Comparison of ENCODE assay signal across 8 mouse cellular contexts in the genomic region with DNA sequence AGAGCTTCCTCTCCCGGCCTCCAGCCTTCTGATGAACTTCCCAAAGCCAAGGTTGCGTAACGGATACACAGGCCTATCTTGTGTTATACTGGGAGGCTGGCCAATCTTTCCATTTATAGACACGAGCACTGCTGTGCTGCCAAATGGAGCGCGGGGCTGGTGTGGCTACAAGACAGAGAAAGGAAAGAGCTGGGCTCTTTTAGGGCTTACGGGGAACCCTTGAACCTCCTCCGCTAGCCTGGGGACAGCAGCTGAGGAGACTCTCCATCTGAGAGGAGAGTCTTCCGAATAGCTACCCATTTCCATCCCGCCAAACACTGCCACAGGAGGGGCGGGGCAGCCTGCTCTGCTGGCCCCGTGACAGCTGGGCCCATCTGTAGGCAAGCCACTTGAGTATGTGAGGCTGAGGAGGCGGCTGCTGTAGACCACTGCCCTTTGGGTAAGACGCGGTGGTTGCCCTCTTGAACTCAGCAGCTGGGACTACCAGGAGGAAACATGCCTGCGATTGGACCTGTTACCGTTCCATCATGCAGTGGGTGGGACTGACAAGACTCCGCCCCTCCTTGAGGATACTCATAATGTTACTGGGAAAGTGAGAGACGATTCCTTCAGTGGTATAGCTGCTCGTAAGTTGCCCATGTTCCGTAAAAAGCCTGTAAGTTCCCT. TPM values are rescaled to one million over a fixed set of nuclear protein-coding genes. Genes with fewer than 3 reads are reported as not detected.
A peak's percentile ranks its signal among the peaks of the same experiment; 100 is the strongest.
DNase-seq lines count a peak whose midpoint lies in the region; ATAC-seq lines count a peak whose summit lies in the region.

No protein-coding gene starts in this region.

- no peaks in the 10 kb centered on the region for H3K27me3 ChIP-seq in limb, embryonic 12.5 days
- no peaks in the 10 kb centered on the region; the same call in 1 of the 2 replicates for H3K27me3 ChIP-seq in limb, embryonic 10.5 days (ENCODE audit: low read depth, poor library complexity, severe bottlenecking)
- H3K27me3 ChIP-seq in embryonic facial prominence, embryonic 15.5 days: no peaks in the 10 kb centered on the region
- no peaks in the 10 kb centered on the region for H3K27me3 ChIP-seq in kidney, embryonic 14.5 days (ENCODE audit: control insufficient read depth, insufficient read depth, low read length)
- H3K27me3 ChIP-seq in limb, embryonic 15.5 days: no peaks in the 10 kb centered on the region
- no peaks in the 10 kb centered on the region for H3K27me3 ChIP-seq in stomach, embryonic 16.5 days (ENCODE audit: control insufficient read depth, insufficient read depth, low read length)

- no peak for DNase-seq in limb, embryonic 10.5 days (ENCODE audit: low spot score)
- peak; percentile 97 for DNase-seq in heart, adult 8-10 months (ENCODE audit: low spot score)
- DNase-seq in monocyte, adult 2 months (ENCODE audit: low read depth in 1 of 2, low spot score in 2 of 2): peak; percentile 61 to 65

- H3K9me3 ChIP-seq in limb, embryonic 12.5 days: 0 out of 2 replicates have a peak, but pooled peaks cover 6% of the 10 kb centered on the region
- no peaks in the 10 kb centered on the region for H3K9me3 ChIP-seq in limb, embryonic 10.5 days (replicated peaks)
- H3K9me3 ChIP-seq in embryonic facial prominence, embryonic 15.5 days (replicated peaks): no peaks in the 10 kb centered on the region
- no peaks in the 10 kb centered on the region for H3K9me3 ChIP-seq in kidney, embryonic 14.5 days (ENCODE audit: control insufficient read depth, low read length)
- H3K9me3 ChIP-seq in limb, embryonic 15.5 days: no peaks in the 10 kb centered on the region
- no peaks in the 10 kb centered on the region for H3K9me3 ChIP-seq in stomach, embryonic 16.5 days (replicated peaks; ENCODE audit: control insufficient read depth, low read length)

- H3K4me2 ChIP-seq in limb, embryonic 12.5 days: no peak overlapping the region
- peak overlapping the region; percentile 24 for H3K4me2 ChIP-seq in embryonic facial prominence, embryonic 15.5 days (replicated peaks)
- H3K4me2 ChIP-seq in kidney, embryonic 14.5 days (replicated peaks; ENCODE audit: low read depth, low read length): no peak overlapping the region; the same call in 1 of the 2 replicates
- peak overlapping the region; percentile 38 for H3K4me2 ChIP-seq in limb, embryonic 15.5 days
- H3K4me2 ChIP-seq in stomach, embryonic 16.5 days (ENCODE audit: low read depth, low read length): peak overlapping the region; percentile 38

- H3K4me3 ChIP-seq in limb, embryonic 12.5 days (replicated peaks): no peak overlapping the region
- no peak overlapping the region for H3K4me3 ChIP-seq in limb, embryonic 10.5 days
- H3K4me3 ChIP-seq in embryonic facial prominence, embryonic 15.5 days (replicated peaks): peak overlapping the region; percentile 12; the same call in 1 of the 2 replicates
- H3K4me3 ChIP-seq in kidney, embryonic 14.5 days (ENCODE audit: low read length): no peak overlapping the region
- H3K4me3 ChIP-seq in limb, embryonic 15.5 days: peak overlapping the region; percentile 3; the same call in 1 of the 2 replicates
- peak overlapping the region; percentile 24 for H3K4me3 ChIP-seq in stomach, embryonic 16.5 days (replicated peaks; ENCODE audit: low read length)

- no peaks in the 10 kb centered on the region for H3K36me3 ChIP-seq in limb, embryonic 12.5 days
- no peaks in the 10 kb centered on the region for H3K36me3 ChIP-seq in limb, embryonic 10.5 days
- H3K36me3 ChIP-seq in embryonic facial prominence, embryonic 15.5 days: no peaks in the 10 kb centered on the region
- no peaks in the 10 kb centered on the region for H3K36me3 ChIP-seq in kidney, embryonic 14.5 days (ENCODE audit: control insufficient read depth, insufficient read depth, low read length)
- no peaks in the 10 kb centered on the region for H3K36me3 ChIP-seq in limb, embryonic 15.5 days
- no peaks in the 10 kb centered on the region for H3K36me3 ChIP-seq in stomach, embryonic 16.5 days (ENCODE audit: control insufficient read depth, insufficient read depth, low read length)

- H3K4me1 ChIP-seq in limb, embryonic 12.5 days (replicated peaks): peaks cover 22% of the 10 kb centered on the region
- peaks cover 29% of the 10 kb centered on the region for H3K4me1 ChIP-seq in limb, embryonic 10.5 days
- peaks cover 30% of the 10 kb centered on the region for H3K4me1 ChIP-seq in embryonic facial prominence, embryonic 15.5 days
- H3K4me1 ChIP-seq in kidney, embryonic 14.5 days (ENCODE audit: control insufficient read depth, insufficient read depth, low read length): peaks cover 23% of the 10 kb centered on the region
- peaks cover 18% of the 10 kb centered on the region for H3K4me1 ChIP-seq in limb, embryonic 15.5 days
- peaks cover 16% of the 10 kb centered on the region for H3K4me1 ChIP-seq in stomach, embryonic 16.5 days (ENCODE audit: control insufficient read depth, insufficient read depth, low read length)

- no peak overlapping the region for H3K9ac ChIP-seq in limb, embryonic 12.5 days (replicated peaks)
- no peak overlapping the region for H3K9ac ChIP-seq in embryonic facial prominence, embryonic 15.5 days
- no peak overlapping the region; the same call in 1 of the 2 replicates for H3K9ac ChIP-seq in kidney, embryonic 14.5 days (ENCODE audit: low read depth, low read length)
- H3K9ac ChIP-seq in limb, embryonic 15.5 days: no peak overlapping the region
- peak overlapping the region; percentile 46 for H3K9ac ChIP-seq in stomach, embryonic 16.5 days (ENCODE audit: low read length)

- H3K27ac ChIP-seq in limb, embryonic 12.5 days: no peak overlapping the region
- H3K27ac ChIP-seq in limb, embryonic 10.5 days: no peak overlapping the region
- peak overlapping the region; percentile 82 for H3K27ac ChIP-seq in embryonic facial prominence, embryonic 15.5 days (replicated peaks)
- H3K27ac ChIP-seq in kidney, embryonic 14.5 days (ENCODE audit: low read depth, low read length): peak overlapping the region; percentile 84
- peak overlapping the region; percentile 83 for H3K27ac ChIP-seq in limb, embryonic 15.5 days
- H3K27ac ChIP-seq in stomach, embryonic 16.5 days (ENCODE audit: low read length): peak overlapping the region; percentile 89

- ATAC-seq in limb, embryonic 12.5 days (ENCODE audit: insufficient number of reproducible peaks, insufficient read depth, low FRiP score, low TSS enrichment, low read depth): 0 out of 2 replicates have a peak, but pooled peaks have one; percentile 49
- ATAC-seq in embryonic facial prominence, embryonic 15.5 days (ENCODE audit: insufficient number of reproducible peaks, low FRiP score, low TSS enrichment, low read depth): peak; percentile 84
- peak; percentile 81 for ATAC-seq in kidney, embryonic 14.5 days (ENCODE audit: low FRiP score, low TSS enrichment)
- peak; percentile 83 for ATAC-seq in limb, embryonic 15.5 days (ENCODE audit: insufficient number of reproducible peaks, low FRiP score, low TSS enrichment, low read depth)
- ATAC-seq in stomach, embryonic 16.5 days (ENCODE audit: insufficient read depth, low FRiP score): peak; percentile 90

- WGBS in limb, embryonic 12.5 days: 73% methylated on average over 21 of the region's 21 CpGs
- 76% methylated on average over 21 of the region's 21 CpGs for WGBS in limb, embryonic 10.5 days
- WGBS in embryonic facial prominence, embryonic 15.5 days: 54% methylated on average over 21 of the region's 21 CpGs
- 54% methylated on average over 21 of the region's 21 CpGs for WGBS in kidney, embryonic 14.5 days
- WGBS in limb, embryonic 15.5 days: 42% methylated on average over 21 of the region's 21 CpGs
- 37% methylated on average over 21 of the region's 21 CpGs for WGBS in stomach, embryonic 16.5 days

RNA-seq across cellular contexts. Expression of a gene that starts 48.7 kb away (rescaled TPM):
- polyA plus RNA-seq in limb, embryonic 12.5 days (2016; fragmentation: Nextera tagmentation; extraction: Ambion mirVana): 1.1 and 1.4 TPM in 2 replicates
- polyA plus RNA-seq in limb, embryonic 10.5 days (2016; fragmentation: Nextera tagmentation; extraction: Ambion mirVana): 0.35 and 0.43 TPM in 2 replicates
- 15.4 and 17.9 TPM in 2 replicates for polyA plus RNA-seq in embryonic facial prominence, embryonic 15.5 days (2015; fragmentation: Nextera tagmentation; extraction: Ambion mirVana)
- total RNA-seq in heart, adult 8-10 months (2022): 1 to 10 TPM in 1 of 4 experiments, under 1 TPM in 2, not detected in 1; 0.38 to 1.5 (median 0.90) TPM
- polyA plus RNA-seq in kidney, embryonic 14.5 days (2014; fragmentation: Nextera tagmentation; extraction: Ambion mirVana): 0.51 and 0.99 TPM in 2 replicates
- polyA plus RNA-seq in limb, embryonic 15.5 days (2015; fragmentation: Nextera tagmentation; extraction: Ambion mirVana): 16.0 and 18.3 TPM in 2 replicates
- polyA plus RNA-seq in stomach, embryonic 16.5 days (2015; fragmentation: Nextera tagmentation; extraction: Ambion mirVana): 58.9 and 64.9 TPM in 2 replicates

Comparison
In these comparisons a context has a peak if more than half of its experiments do, and no peak if none do; other contexts are left out.
1. H3K27ac ChIP-seq: peak in embryonic facial prominence, embryonic 15.5 days (single experiment), kidney, embryonic 14.5 days (single experiment), limb, embryonic 15.5 days (single experiment) and stomach, embryonic 16.5 days (single experiment); none in limb, embryonic 12.5 days (single experiment) and limb, embryonic 10.5 days (single experiment).
2. H3K4me2 ChIP-seq: peak in embryonic facial prominence, embryonic 15.5 days (single experiment), limb, embryonic 15.5 days (single experiment) and stomach, embryonic 16.5 days (single experiment); none in limb, embryonic 12.5 days (single experiment) and kidney, embryonic 14.5 days (single experiment).
3. H3K4me3 ChIP-seq: peak in embryonic facial prominence, embryonic 15.5 days (single experiment), limb, embryonic 15.5 days (single experiment) and stomach, embryonic 16.5 days (single experiment); none in limb, embryonic 12.5 days (single experiment), limb, embryonic 10.5 days (single experiment) and kidney, embryonic 14.5 days (single experiment).
4. Peak in every context shown above with its lines, with median percentiles within 50 percentile points of each other: ATAC-seq.